Mouse (Mus musculus) liver, embryonic 15.5 days (tissue): ENCODE results near the gene Dock4. TPM values are rescaled to one million over a fixed set of nuclear protein-coding genes. Genes with fewer than 3 reads are reported as not detected.
"Not testable (repeated sequence)": the region's sequence is repeated elsewhere in the genome, so short reads cannot be mapped to it uniquely, and the experiment has no call there.

Source experiments
- ATAC-seq: fragments of 200-750 bp; cut with Nextera tagmentation; 2 replicates; pipeline ENCODE4 v1.8.0; 2017; ENCODE audit warnings: moderate number of reproducible peaks, mild to moderate bottlenecking, moderate library complexity; ENCODE audit not compliant: insufficient read depth
- H3K27ac ChIP-seq: fragments of 300-500 bp; sonication (generic); replicated peaks from 2 replicates; pipeline ENCODE4 v1.5.1; 2015; ENCODE audit warnings: mild to moderate bottlenecking, inconsistent platforms
- H3K27me3 ChIP-seq: fragments of 300-500 bp; sonication (generic); 2 replicates; pipeline ENCODE4 v1.6.1; 2015; ENCODE audit warnings: mild to moderate bottlenecking, inconsistent platforms
- H3K36me3 ChIP-seq: fragments of 300-500 bp; sonication (generic); replicated peaks from 2 replicates; pipeline ENCODE4 v1.6.1; 2015; ENCODE audit warnings: moderate library complexity, mild to moderate bottlenecking, inconsistent platforms
- H3K4me1 ChIP-seq: fragments of 300-500 bp; sonication (generic); replicated peaks from 2 replicates; pipeline ENCODE4 v1.6.1; 2015; ENCODE audit warnings: inconsistent platforms
- H3K4me2 ChIP-seq: fragments of 300-500 bp; sonication (generic); 2 replicates; pipeline ENCODE4 v1.6.1; 2015; ENCODE audit warnings: moderate library complexity, mild to moderate bottlenecking, inconsistent platforms
- H3K4me3 ChIP-seq: fragments of 300-500 bp; sonication (generic); replicated peaks from 2 replicates; pipeline ENCODE4 v1.5.1; 2015; ENCODE audit warnings: mild to moderate bottlenecking, inconsistent platforms
- H3K9ac ChIP-seq: fragments of 300-500 bp; sonication (generic); 2 replicates; pipeline ENCODE4 v1.6.1; 2015; ENCODE audit warnings: moderate library complexity, mild to moderate bottlenecking, inconsistent platforms
- H3K9me3 ChIP-seq: fragments of 300-500 bp; sonication (generic); replicated peaks from 2 replicates; pipeline ENCODE4 v1.6.1; 2016; ENCODE audit warnings: inconsistent platforms
- WGBS: fragments of 180-500 bp; shearing (Covaris S2); methylation state at CpG from one replicate; pipeline ENCODE4 v1.1.7; 2015; ENCODE audit warnings: mixed read lengths; ENCODE audit not compliant: insufficient replicate concordance; 5-methylcytosine and 5-hydroxymethylcytosine counted together
- polyA plus RNA-seq: library from polyadenylated mRNA; unstranded; fragments of >200 nt; fragmentation: Nextera tagmentation; extraction: Ambion mirVana; gene quantifications from 2 replicates; pipeline ENCODE4 v1.2.1, GENCODE M21; 2015

Gene Dock4
- polyA plus RNA-seq, 1 experiment from 2014 or later = 0.94 TPM

DNA sequence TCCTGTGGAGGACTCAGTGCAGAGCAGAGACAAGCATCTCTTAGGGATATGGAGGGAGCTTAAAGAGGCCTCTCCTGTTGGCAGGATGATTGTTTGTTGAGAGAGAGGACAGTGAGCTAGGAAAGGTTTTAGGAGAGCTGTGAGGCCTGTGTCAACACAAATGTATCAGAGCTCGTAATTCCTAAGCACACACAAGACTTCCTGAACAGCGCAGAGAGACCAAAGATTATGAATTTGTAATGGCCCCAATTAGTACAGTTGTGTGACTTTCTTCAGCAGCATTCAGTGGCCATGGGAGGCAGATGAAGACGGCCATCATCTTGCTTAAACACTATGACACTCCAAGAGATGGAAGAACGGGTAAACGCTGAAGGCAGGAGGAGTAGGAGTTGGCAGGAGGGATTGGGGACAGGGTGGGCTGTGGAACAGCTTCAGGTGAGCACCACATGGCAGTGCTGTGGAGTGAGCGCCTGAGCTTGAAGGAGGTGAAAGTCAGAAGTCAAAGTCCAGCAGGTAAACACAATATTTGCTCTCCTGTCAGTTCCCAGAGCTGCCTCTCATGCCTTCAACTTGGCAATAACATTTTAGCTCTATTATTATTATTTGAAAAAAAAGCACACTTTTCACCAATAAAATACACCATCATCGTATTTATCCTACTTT, 409.1 kb downstream of the Dock4 start:
- 72% methylated on average over 7 of the region's 7 CpGs for WGBS
- H3K27me3 ChIP-seq = peaks cover 18% of the 10 kb centered on the region
- no peak overlapping the region for H3K4me3 ChIP-seq
- H3K9me3 ChIP-seq = no peaks in the 10 kb centered on the region; the same call in 1 of the 2 replicates
- H3K4me1 ChIP-seq = peaks cover 16% of the 10 kb centered on the region
- no peaks in the 10 kb centered on the region for H3K36me3 ChIP-seq
- H3K4me2 ChIP-seq = no peak overlapping the region
- no peak overlapping the region for H3K9ac ChIP-seq
- no peak for ATAC-seq
- no peak overlapping the region for H3K27ac ChIP-seq

DNA sequence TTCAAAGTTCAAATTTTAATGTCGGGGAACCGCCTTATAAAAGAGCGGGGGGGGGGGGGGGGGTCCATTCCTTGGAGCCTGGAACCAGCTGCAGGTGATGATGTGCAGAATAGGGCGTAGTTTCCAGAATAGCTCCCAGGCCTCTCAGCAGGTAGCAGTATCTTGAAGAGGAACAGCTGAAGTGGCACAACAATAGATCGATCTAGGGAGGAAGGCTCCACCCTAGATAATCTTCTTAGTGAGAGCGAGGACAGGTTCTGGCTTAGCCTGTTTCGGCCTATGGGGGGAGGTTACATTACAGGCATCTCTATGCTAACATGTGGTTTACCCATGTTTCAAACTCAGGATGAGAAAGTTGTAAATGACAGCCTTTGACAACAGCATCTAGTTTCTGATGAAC, 411.7 kb downstream of the Dock4 start:
- Histone ChIP-seq H3K36me3 (no peaks in the 10 kb centered on the region), H3K4me3 (no peak overlapping the region), H3K9ac (no peak overlapping the region), H3K4me1 (peaks cover 4% of the 10 kb centered on the region; the same call in 1 of the 2 replicates), H3K27ac (no peak overlapping the region), H3K27me3 (peaks cover 17% of the 10 kb centered on the region; the same call in 1 of the 2 replicates), H3K4me2 (no peak overlapping the region), H3K9me3 (no peaks in the 10 kb centered on the region; the same call in 1 of the 2 replicates)
- ATAC-seq = no peak
- 79% methylated on average over 7 of the region's 7 CpGs for WGBS

DNA sequence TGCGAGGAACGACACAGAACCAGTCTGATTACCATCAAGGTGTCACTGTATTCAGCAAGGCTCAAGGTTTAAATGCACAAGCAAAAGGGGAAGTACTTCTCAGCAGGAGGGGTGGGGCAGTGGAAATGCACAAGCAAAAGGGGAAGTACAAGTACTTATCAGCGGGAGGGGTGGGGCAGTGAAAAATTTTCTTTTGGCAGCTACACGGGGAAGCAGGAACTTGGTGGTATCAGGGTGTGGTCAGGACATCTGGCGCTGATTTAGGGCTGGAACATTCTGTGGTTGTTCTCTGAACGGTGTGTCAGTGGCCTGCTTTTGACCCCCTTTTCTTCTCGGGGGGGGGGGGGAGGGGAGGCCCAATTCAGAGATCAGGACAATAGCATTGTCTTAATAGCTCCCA, 413.0 kb downstream of the Dock4 start:
- 57% methylated on average over 7 of the region's 7 CpGs for WGBS
- not testable (repeated sequence) for H3K4me1 ChIP-seq, H3K9me3 ChIP-seq, H3K9ac ChIP-seq, H3K36me3 ChIP-seq, H3K27ac ChIP-seq, ATAC-seq, H3K4me2 ChIP-seq, H3K4me3 ChIP-seq
- peaks cover 18% of the 10 kb centered on the region; the same call in 1 of the 2 replicates for H3K27me3 ChIP-seq

DNA sequence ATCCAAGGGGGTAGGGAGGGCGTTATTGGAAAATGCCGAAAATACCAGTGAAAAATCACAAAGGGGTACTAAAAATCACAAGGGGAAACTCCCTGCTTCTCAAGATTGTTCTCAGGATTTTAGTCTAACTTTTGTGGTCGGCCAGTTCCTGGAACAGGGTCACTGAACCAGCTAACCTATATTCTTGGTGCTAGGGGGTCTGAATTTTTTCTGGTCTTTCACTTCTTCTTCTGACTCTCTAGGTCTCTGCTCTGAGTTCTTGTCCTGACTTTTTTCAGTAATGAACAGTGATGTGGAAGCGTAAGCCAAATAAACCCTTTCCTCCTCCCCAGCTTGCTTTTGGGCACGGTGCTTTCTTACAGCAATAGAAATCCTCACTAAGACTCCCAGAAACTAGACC, 424.6 kb downstream of the Dock4 start:
- Histone ChIP-seq H3K4me2 (no peak overlapping the region), H3K4me3 (no peak overlapping the region), H3K9me3 (no peaks in the 10 kb centered on the region), H3K27ac (no peak overlapping the region), H3K4me1 (peaks cover 12% of the 10 kb centered on the region; the same call in 1 of the 2 replicates), H3K9ac (no peak overlapping the region), H3K27me3 (no peaks in the 10 kb centered on the region), H3K36me3 (no peaks in the 10 kb centered on the region)
- 84% methylated on average over 5 of the region's 5 CpGs for WGBS
- no peak for ATAC-seq

DNA sequence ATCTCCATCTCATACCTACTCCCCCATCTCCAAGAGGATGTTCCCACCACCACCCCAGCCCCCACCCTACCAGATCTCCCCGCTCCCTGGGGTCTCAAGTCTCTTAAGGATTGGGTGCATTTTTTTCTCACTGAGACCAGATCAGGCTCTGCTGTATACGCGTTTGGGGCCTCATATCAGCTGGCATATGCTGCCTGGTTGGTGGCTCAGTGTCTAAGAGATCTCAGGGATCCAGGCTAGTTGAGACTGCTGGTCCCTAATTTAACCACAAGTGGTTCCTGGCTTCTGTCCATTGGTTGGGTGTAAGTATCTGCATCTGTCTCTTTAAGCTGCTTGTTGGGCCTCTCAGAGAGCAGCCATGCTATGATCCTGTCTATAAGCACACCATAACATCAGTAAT, 427.0 kb downstream of the Dock4 start:
- H3K27ac ChIP-seq = no peak overlapping the region; the same call in 1 of the 2 replicates
- H3K4me2 ChIP-seq = no peak overlapping the region
- H3K9ac ChIP-seq = no peak overlapping the region
- 77% methylated on average over 3 of the region's 3 CpGs for WGBS
- H3K4me1 ChIP-seq = peaks cover 9% of the 10 kb centered on the region; the same call in 1 of the 2 replicates
- no peaks in the 10 kb centered on the region for H3K27me3 ChIP-seq
- no peaks in the 10 kb centered on the region for H3K9me3 ChIP-seq
- ATAC-seq = peak; percentile 15; the same call in 1 of the 2 replicates
- H3K36me3 ChIP-seq = no peaks in the 10 kb centered on the region
- no peak overlapping the region for H3K4me3 ChIP-seq

DNA sequence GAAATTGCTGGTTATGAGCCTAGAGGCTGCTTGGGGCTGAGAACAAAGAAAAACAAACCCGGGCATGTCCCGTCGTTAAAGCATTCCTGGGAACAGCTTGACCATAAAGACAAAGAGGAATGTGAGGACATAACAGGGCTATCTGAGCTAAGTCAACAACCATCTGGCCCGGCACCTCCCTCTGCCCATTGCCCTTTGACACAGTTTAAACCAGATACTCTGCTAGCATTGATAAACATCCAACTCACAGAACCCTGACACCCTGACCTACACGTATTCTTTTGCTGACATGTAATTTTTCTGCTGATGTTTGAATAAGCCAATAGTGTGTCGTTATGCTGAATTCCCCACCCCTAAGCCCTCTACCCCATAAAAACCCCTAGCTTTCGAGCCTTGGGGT, 427.5 kb downstream of the Dock4 start:
- not testable (repeated sequence) for H3K27ac ChIP-seq, H3K4me2 ChIP-seq, H3K4me1 ChIP-seq, ATAC-seq, H3K9ac ChIP-seq, H3K4me3 ChIP-seq, H3K9me3 ChIP-seq, H3K27me3 ChIP-seq, H3K36me3 ChIP-seq
- WGBS = 70% methylated on average over 7 of the region's 7 CpGs

DNA sequence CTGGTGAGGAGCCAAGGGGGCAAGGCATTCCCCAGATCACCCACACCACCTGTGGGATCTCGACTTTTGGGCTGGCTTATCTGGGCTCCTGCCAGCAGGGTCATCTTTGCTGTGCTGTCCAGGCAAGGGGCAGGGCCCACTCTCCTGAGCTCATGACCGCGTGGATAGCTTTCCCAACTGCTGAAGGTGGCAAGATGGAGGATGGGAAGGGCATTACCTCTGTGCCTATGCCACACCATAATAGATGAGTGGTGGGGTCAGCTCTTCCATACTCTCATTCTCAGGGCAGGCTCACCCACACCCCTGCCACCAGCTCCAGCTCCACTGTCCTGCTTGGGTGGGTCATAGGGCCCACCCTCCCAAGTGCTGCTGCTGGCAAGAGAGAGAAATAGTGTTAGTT, 439.2 kb downstream of the Dock4 start:
- Histone ChIP-seq H3K4me3 (no peak overlapping the region), H3K27ac (peak overlapping the region; percentile 93), H3K36me3 (no peaks in the 10 kb centered on the region), H3K27me3 (no peaks in the 10 kb centered on the region), H3K4me1 (peaks cover 54% of the 10 kb centered on the region), H3K4me2 (peak overlapping the region; percentile 43), H3K9ac (peak overlapping the region; percentile 56), H3K9me3 (no peaks in the 10 kb centered on the region)
- whole genome bisulfite sequencing = 66% methylated on average over 3 of the region's 3 CpGs
- no peak for ATAC-seq

DNA sequence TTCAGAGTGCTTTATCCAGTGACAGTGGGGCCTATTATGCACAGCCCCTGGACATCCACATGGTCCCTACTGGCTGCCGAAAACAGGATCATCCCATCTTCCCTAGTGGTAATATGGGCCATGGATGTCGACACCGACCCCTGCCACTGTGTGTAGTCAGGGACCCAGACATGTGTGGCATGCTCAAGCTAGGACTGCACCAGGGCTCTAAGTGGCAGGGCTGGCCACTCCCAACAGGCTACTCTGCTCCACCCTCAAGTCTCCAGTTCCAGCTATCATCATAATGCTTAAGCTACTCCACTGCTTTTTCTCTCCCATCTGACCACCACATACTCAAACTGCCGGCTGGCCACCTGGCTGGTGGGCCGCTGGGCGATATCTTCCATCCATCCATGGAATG, 439.6 kb downstream of the Dock4 start:
- 78% methylated on average over 6 of the region's 6 CpGs for WGBS
- peak overlapping the region; percentile 43 for H3K4me2 ChIP-seq

DNA sequence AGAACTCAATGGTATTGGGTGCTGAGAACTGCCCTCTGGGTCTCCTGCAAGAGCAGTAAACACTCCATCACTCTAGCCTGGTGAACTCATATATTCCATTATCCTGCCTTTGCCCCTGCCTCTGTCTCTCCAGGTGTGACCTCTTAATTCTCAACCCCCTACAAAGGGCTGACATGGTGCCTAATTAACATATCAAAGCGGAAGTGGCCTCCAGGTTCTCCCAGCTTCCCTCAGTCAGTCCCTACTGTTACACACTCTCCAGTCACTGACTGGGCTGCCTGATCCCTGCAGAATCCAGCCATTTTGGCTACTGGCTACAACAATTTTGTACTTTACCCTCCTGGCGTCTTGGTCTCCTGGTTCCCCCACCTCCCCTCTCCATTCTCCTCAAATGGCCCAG, 441.7 kb downstream of the Dock4 start:
- Histone ChIP-seq H3K36me3 (no peaks in the 10 kb centered on the region), H3K4me1 (peaks cover 73% of the 10 kb centered on the region), H3K27me3 (no peaks in the 10 kb centered on the region), H3K27ac (peak overlapping the region; percentile 93), H3K4me2 (no peak overlapping the region), H3K9ac (peak overlapping the region; percentile 43), H3K4me3 (no peak overlapping the region), H3K9me3 (no peaks in the 10 kb centered on the region)
- WGBS = 43% methylated on average over 2 of the region's 2 CpGs
- no peak for ATAC-seq

More for the DNA sequence above, 439.6 kb downstream of the Dock4 start:
- H3K4me1 ChIP-seq = peaks cover 58% of the 10 kb centered on the region
- peak overlapping the region; percentile 56 for H3K9ac ChIP-seq
- H3K36me3 ChIP-seq = no peaks in the 10 kb centered on the region
- no peaks in the 10 kb centered on the region for H3K9me3 ChIP-seq
- H3K27me3 ChIP-seq = no peaks in the 10 kb centered on the region
- H3K4me3 ChIP-seq = no peak overlapping the region
- peak overlapping the region; percentile 93 for H3K27ac ChIP-seq
- peak; percentile 60 for ATAC-seq

DNA sequence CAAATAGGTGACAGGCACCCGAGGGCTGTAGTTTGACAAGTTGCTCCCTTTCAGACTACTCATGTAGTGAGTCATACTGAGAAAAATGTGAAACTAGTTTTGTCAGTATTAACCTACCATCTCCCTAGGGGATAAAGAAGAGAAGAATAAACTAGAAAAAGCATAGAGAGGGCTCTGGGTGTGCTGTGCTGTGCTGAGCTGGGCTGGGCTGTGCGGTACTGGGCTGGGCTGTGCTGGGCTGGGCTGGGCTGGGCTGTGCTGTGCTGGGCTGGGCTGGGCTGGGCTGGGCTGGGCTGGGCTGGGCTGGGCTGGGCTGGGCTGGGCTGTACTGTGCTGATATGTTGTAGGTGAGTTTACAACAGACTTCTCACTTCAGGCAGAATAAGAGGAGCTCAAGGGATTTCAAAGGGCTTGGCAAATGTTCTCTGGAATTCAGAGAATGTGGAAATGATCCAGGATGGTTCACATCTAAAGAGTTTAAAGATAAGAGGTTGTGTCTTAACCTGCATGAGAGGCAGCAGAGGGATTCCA, 442.6 kb downstream of the Dock4 start:
- H3K9ac ChIP-seq = peak overlapping the region; percentile 43
- no peaks in the 10 kb centered on the region for H3K9me3 ChIP-seq
- peak overlapping the region; percentile 93 for H3K27ac ChIP-seq
- WGBS = 8% methylated on average over 2 of the region's 2 CpGs
- H3K4me2 ChIP-seq = peak overlapping the region; percentile 68
- H3K27me3 ChIP-seq = no peaks in the 10 kb centered on the region
- H3K36me3 ChIP-seq = no peaks in the 10 kb centered on the region
- peak overlapping the region; percentile 34 for H3K4me3 ChIP-seq
- ATAC-seq = peak; percentile 93
- H3K4me1 ChIP-seq = peaks cover 82% of the 10 kb centered on the region

DNA sequence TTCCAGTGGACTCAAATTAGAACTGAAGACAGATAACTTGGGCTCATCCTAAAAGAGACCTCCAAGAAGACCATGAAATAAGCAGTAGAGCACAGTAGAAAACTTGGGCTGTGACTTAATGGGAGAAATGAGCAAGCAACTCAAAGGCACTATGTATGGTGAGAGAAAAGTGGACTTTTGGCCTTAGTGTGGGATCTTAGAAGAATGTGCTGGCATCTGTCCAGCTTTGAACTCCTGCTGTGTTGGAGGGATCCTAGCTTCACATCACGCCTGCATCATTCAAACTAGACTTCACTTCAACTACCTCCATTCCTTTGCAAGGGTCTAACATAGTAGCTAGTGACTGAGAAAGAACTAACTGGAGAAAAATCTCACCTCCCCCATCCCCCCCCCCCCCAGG, 443.1 kb downstream of the Dock4 start:
- Histone ChIP-seq H3K4me2 (peak overlapping the region; percentile 68), H3K9me3 (no peaks in the 10 kb centered on the region), H3K4me1 (peaks cover 83% of the 10 kb centered on the region), H3K27me3 (no peaks in the 10 kb centered on the region), H3K4me3 (peak overlapping the region; percentile 34), H3K9ac (peak overlapping the region; percentile 40), H3K27ac (peak overlapping the region; percentile 93), H3K36me3 (no peaks in the 10 kb centered on the region)
- peak; percentile 32 for ATAC-seq
- 38% methylated on average over 1 of the region's 1 CpGs for WGBS
